Mouse (Mus musculus) limb, embryonic 13.5 days (tissue): ENCODE results near the gene Tmem150c. TPM values are rescaled to one million over a fixed set of nuclear protein-coding genes. Genes with fewer than 3 reads are reported as not detected.

Experiments
- ATAC-seq: fragments of 200-750 bp; cut with Nextera tagmentation; 2 replicates; pipeline ENCODE4 v1.8.0; 2017; ENCODE audit warnings: low read depth, moderate number of reproducible peaks, moderate TSS enrichment; ENCODE audit not compliant: low FRiP score
- H3K27ac ChIP-seq: fragments of 300-500 bp; sonication (generic); 2 replicates; pipeline ENCODE4 v1.5.1; 2015; ENCODE audit warnings: inconsistent platforms, mild to moderate bottlenecking, moderate library complexity
- H3K27me3 ChIP-seq: fragments of 300-500 bp; sonication (generic); 2 replicates; pipeline ENCODE4 v1.6.1; 2015; ENCODE audit warnings: mild to moderate bottlenecking, inconsistent platforms
- H3K36me3 ChIP-seq: fragments of 300-500 bp; sonication (generic); 2 replicates; pipeline ENCODE4 v1.6.1; 2015; ENCODE audit warnings: inconsistent platforms, mild to moderate bottlenecking, moderate library complexity
- H3K4me1 ChIP-seq: fragments of 300-500 bp; sonication (generic); 2 replicates; pipeline ENCODE4 v1.6.1; 2015; ENCODE audit warnings: inconsistent platforms
- H3K4me2 ChIP-seq: fragments of 300-500 bp; sonication (generic); replicated peaks from 2 replicates; pipeline ENCODE4 v1.6.1; 2015; ENCODE audit warnings: inconsistent platforms, mild to moderate bottlenecking, moderate library complexity
- H3K4me3 ChIP-seq: fragments of 300-500 bp; sonication (generic); 2 replicates; pipeline ENCODE4 v1.5.1; 2015; ENCODE audit warnings: moderate library complexity, mild to moderate bottlenecking, inconsistent platforms
- H3K9ac ChIP-seq: fragments of 300-500 bp; sonication (generic); 2 replicates; pipeline ENCODE4 v1.6.1; 2015; ENCODE audit warnings: mild to moderate bottlenecking, inconsistent platforms
- H3K9me3 ChIP-seq: fragments of 300-500 bp; sonication (generic); 2 replicates; pipeline ENCODE4 v1.6.1; 2016; ENCODE audit warnings: inconsistent platforms
- WGBS: fragments of 180-500 bp; shearing (Covaris S2); methylation state at CpG from one replicate; pipeline ENCODE4 v1.1.7; 2015; 5-methylcytosine and 5-hydroxymethylcytosine counted together
- polyA plus RNA-seq: library from polyadenylated mRNA; unstranded; fragments of >200 nt; fragmentation: Nextera tagmentation; extraction: Ambion mirVana; gene quantifications from 2 replicates; pipeline ENCODE4 v1.2.1, GENCODE M21; 2015

The Tmem150c gene
- polyA plus RNA-seq, 1 experiment from 2014 or later = 7.5 TPM

- peaks cover 17% of the 10 kb centered on the region for H3K4me1 ChIP-seq
- ATAC-seq = peak; percentile 80
- H3K9me3 ChIP-seq = no peaks in the 10 kb centered on the region
- H3K36me3 ChIP-seq = peaks cover 37% of the 10 kb centered on the region
- no peak overlapping the region for H3K9ac ChIP-seq
- 17% methylated on average over 6 of the region's 6 CpGs for WGBS
- H3K27me3 ChIP-seq = no peaks in the 10 kb centered on the region
- no peak overlapping the region for H3K4me3 ChIP-seq
- H3K4me2 ChIP-seq = no peak overlapping the region
- H3K27ac ChIP-seq = peak overlapping the region; percentile 1; the same call in 1 of the 2 replicates
Measured at GRCm38 (mm10) chr5:100030069-100030468, 129.5 kb downstream of the Tmem150c start.

Other genes with a start within 250 kb of the Tmem150c start
- 213 and 222 TPM in 2 replicates for gene Hnrnpd, start 180.9 kb downstream of the Tmem150c start, polyA plus RNA-seq
- 1.8 and 3.3 TPM in 2 replicates for gene 4930524J08Rik, start 180.7 kb downstream of the Tmem150c start, polyA plus RNA-seq
- gene Hnrnpdl, start 120.1 kb downstream of the Tmem150c start, polyA plus RNA-seq = 218 and 231 TPM in 2 replicates
- 49.0 and 49.8 TPM in 2 replicates for gene Enoph1, start 119.8 kb downstream of the Tmem150c start, polyA plus RNA-seq